Mouse (Mus musculus) cerebellum, adult 2 months (tissue): Measurements from ENCODE around the gene Rexo5. TPM values are rescaled to one million over a fixed set of nuclear protein-coding genes. Genes with fewer than 3 reads are reported as not detected.

Experiments
- DNase-seq, 2 experiments: peaks; one replicate each; pipeline ENCODE4 v3.0.0; 2021
- H3K27ac ChIP-seq: fragments of 200-500 bp; 2 replicates; pipeline ENCODE4 v1.5.1; 2012; ENCODE audit warnings: low read length, control low read depth, inconsistent platforms; ENCODE audit not compliant: insufficient read depth
- H3K27me3 ChIP-seq: fragments of 200-500 bp; 2 replicates; pipeline ENCODE4 v1.6.1; 2012; ENCODE audit warnings: inconsistent platforms, mild to moderate bottlenecking, low read length, moderate library complexity; ENCODE audit not compliant: control insufficient read depth, insufficient read depth
- H3K4me1 ChIP-seq: fragments of 200-500 bp; 2 replicates; pipeline ENCODE4 v1.6.1; 2011; ENCODE audit warnings: low read length; ENCODE audit not compliant: control insufficient read depth, insufficient read depth
- H3K4me3 ChIP-seq: fragments of 200-500 bp; replicated peaks from 2 replicates; pipeline ENCODE3; 2011; ENCODE audit warnings: mild to moderate bottlenecking, low read depth, low read length, control low read depth; ENCODE audit not compliant: insufficient read depth
- CTCF ChIP-seq: fragments of 200-500 bp; IDR thresholded peaks from 2 replicates; pipeline ENCODE4 v1.5.1; 2011; ENCODE audit warnings: low read depth, mild to moderate bottlenecking, control low read depth, low read length, moderate library complexity, borderline replicate concordance; ENCODE audit not compliant: insufficient read depth
- POLR2A ChIP-seq: fragments of 200-500 bp; IDR thresholded peaks from 2 replicates; pipeline ENCODE4 v1.6.1; 2011; ENCODE audit warnings: low read length, control low read depth, borderline replicate concordance; ENCODE audit not compliant: insufficient read depth
- WGBS: fragments of 180-500 bp; shearing (Covaris S2); methylation state at CpG from one replicate; pipeline ENCODE4 v1.1.7; 2018; 5-methylcytosine and 5-hydroxymethylcytosine counted together
- polyA plus RNA-seq: library from polyadenylated mRNA; depleted of rRNA; stranded (reverse); fragments of >200 nt; gene quantifications from 2 replicates; pipeline ENCODE4 v1.2.3, GENCODE M21; 2012; rRNA removed

Gene Rexo5
- 4.8 and 6.4 TPM in 2 replicates for polyA plus RNA-seq

GRCm38 (mm10) chr7:119793586-119794250, at the start of gene Rexo5, which contains the start of gene Eri2:
Rexo5 (plus strand) TSS chr7:119794006.
Eri2 (minus strand) TSS chr7:119794058.
- WGBS = under 1% methylated on average over 53 of the region's 53 CpGs
- H3K4me3 ChIP-seq = peak within 1 kb of the TSS; percentile 98
- 0 out of 2 replicates have a peak within 1 kb of the TSS, but pooled peaks have one; percentile 1 for H3K27ac ChIP-seq
- TF ChIP-seq CTCF = no peak
- peak; percentile 38; the same call in 1 of the 2 replicates for TF ChIP-seq POLR2A
- H3K27me3 ChIP-seq = no peaks in the 10 kb centered on the region
- peak; percentile 66 to 74 for DNase-seq
- no peaks in the 10 kb centered on the region; the same call in 1 of the 2 replicates for H3K4me1 ChIP-seq

DNA sequence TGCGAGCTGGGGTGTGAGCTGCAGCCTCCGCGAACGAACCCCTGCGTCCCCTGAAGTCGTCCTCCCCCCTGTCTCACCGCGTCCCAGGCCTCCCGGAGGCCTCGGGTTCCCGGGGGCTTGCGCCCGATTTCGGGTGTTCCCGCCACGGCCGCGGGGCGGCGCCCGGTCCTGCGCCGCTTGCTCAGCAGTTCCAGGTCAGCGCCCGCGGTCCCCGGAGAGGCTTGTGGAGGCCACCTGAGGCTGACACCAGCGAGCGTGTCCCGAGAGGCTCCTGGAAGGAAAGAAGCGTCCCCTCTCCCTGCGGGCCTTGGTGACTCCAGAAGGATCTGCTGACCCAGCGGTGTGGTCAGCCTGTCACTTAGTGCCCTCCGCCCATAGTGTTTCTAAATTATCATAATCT, 49.5 kb upstream of the Rexo5 start:
- no peak overlapping the region for H3K4me3 ChIP-seq
- 10% methylated on average over 34 of the region's 34 CpGs for WGBS

GRCm38 (mm10) chr7:119745869-119746268, 47.9 kb upstream of the Rexo5 start:
- TF ChIP-seq CTCF (no peak), POLR2A (no peak)
- Histone ChIP-seq H3K27ac (no peak overlapping the region), H3K4me1 (no peaks in the 10 kb centered on the region), H3K4me3 (no peak overlapping the region), H3K27me3 (no peaks in the 10 kb centered on the region)
- DNase-seq = no peak
- WGBS = 5% methylated on average over 1 of the region's 1 CpGs

More for the DNA sequence above, 49.5 kb upstream of the Rexo5 start:
- DNase-seq = no peak
- no peak for TF ChIP-seq POLR2A
- no peak for TF ChIP-seq CTCF
- H3K27ac ChIP-seq = no peak overlapping the region
- H3K4me1 ChIP-seq = no peaks in the 10 kb centered on the region
- H3K27me3 ChIP-seq = no peaks in the 10 kb centered on the region

DNA sequence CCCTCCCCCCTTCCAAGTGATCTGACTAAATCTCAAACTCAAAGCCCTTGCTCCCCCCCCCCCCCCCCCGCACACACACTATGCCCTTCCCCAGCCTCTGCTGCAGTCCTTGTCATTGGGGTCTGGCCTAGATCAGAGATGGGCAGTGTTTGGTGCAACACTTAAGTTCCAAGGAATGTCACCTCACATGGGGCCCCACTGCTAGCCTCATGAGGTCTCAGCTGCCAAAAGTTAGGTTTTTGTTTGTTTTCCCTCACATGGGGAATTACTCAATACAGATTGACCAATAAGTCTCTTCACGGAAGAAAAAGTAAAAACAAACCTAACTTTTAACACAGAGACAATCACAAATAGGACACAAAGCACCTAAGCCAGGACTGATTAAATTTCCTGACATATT, 45.0 kb upstream of the Rexo5 start:
- 75% methylated on average over 2 of the region's 2 CpGs for WGBS
- no peaks in the 10 kb centered on the region for H3K4me1 ChIP-seq
- no peak overlapping the region for H3K4me3 ChIP-seq
- TF ChIP-seq POLR2A (no peak), CTCF (no peak)
- H3K27me3 ChIP-seq = no peaks in the 10 kb centered on the region
- no peak overlapping the region for H3K27ac ChIP-seq
- DNase-seq = no peak

- no peak for TF ChIP-seq POLR2A
- no peak for TF ChIP-seq CTCF
- H3K27ac ChIP-seq = no peak overlapping the region
- 37% methylated on average over 2 of the region's 2 CpGs for WGBS
- no peak overlapping the region for H3K4me3 ChIP-seq
- H3K27me3 ChIP-seq = no peaks in the 10 kb centered on the region
- no peaks in the 10 kb centered on the region for H3K4me1 ChIP-seq
- DNase-seq = no peak
Measured at GRCm38 (mm10) chr7:119749942-119750341, 43.9 kb upstream of the Rexo5 start.

DNA sequence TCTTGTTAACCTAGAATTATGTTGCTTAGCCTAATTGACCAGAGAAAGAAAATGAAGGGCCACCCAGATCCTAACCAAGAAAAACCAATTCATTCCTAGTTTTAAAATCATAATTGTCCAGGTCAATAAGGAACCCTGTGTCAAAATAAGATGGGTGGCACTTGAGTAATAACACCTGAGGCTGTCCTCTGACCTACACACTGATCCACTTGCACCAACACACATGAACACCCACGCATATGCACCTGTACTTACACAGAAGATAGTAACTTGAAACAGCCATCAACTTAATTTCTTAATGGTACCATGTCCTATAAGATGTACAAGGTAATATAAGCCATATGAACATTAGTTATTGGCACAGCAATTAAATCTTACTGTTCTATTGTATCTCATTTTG, 40.1 kb upstream of the Rexo5 start:
- Histone ChIP-seq H3K27ac (no peak overlapping the region), H3K4me1 (no peaks in the 10 kb centered on the region), H3K4me3 (no peak overlapping the region), H3K27me3 (no peaks in the 10 kb centered on the region)
- WGBS = 93% methylated on average over 1 of the region's 1 CpGs
- TF ChIP-seq CTCF (no peak), POLR2A (no peak)
- DNase-seq = no peak

- WGBS = 86% methylated on average over 11 of the region's 11 CpGs
- no peaks in the 10 kb centered on the region for H3K27me3 ChIP-seq
- TF ChIP-seq POLR2A = no peak
- no peak for TF ChIP-seq CTCF
- H3K4me3 ChIP-seq = no peak within 1 kb of the TSS
- no peak for DNase-seq
- H3K27ac ChIP-seq = no peak within 1 kb of the TSS
- no peaks in the 10 kb centered on the region for H3K4me1 ChIP-seq
Measured at GRCm38 (mm10) chr7:119760527-119760951, 33.3 kb upstream of the Rexo5 start, which contains the start of gene Acsm3. Acsm3 (plus strand) TSS chr7:119760923.

DNA sequence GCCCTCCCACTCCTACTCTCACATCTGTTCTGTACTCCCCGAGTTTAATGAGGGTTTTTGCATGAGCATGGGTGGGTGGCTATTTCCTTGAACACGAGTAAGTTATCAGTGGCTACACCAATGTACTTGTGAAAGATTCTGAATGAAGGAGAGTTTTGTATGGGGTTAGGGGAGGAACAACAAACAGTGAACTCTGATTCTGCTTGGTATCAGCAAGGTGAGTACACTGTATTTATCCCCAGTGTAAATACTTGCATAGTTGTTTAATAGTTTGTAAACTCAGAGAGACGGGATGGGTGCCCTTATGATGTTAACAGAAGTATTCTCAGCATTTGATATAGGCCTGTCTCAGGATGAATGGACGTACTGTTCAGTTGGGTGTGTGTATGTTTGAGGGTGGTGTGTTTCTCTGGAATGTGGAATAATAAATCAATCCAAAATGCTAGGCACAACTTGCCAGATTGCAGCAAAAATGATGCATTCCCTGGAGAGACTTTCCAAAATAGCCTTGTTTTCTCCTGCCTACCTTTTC, 31.6 kb upstream of the Rexo5 start:
- WGBS = 58% methylated on average over 4 of the region's 4 CpGs
- TF ChIP-seq CTCF (no peak), POLR2A (no peak)
- no peaks in the 10 kb centered on the region for H3K4me1 ChIP-seq
- H3K4me3 ChIP-seq = no peak overlapping the region
- no peaks in the 10 kb centered on the region for H3K27me3 ChIP-seq
- DNase-seq = no peak
- H3K27ac ChIP-seq = no peak overlapping the region
